Mouse (Mus musculus): ENCODE results near the gene Dnaic1. TPM values are rescaled to one million over a fixed set of nuclear protein-coding genes. Genes with fewer than 3 reads are reported as not detected.
"Not testable (repeated sequence)": the region's sequence is repeated elsewhere in the genome, so short reads cannot be mapped to it uniquely, and the experiment has no call there.

Dnaic1 gene
- polyA plus RNA-seq, 1 experiment from 2014 or later = 1.0 TPM

DNA sequence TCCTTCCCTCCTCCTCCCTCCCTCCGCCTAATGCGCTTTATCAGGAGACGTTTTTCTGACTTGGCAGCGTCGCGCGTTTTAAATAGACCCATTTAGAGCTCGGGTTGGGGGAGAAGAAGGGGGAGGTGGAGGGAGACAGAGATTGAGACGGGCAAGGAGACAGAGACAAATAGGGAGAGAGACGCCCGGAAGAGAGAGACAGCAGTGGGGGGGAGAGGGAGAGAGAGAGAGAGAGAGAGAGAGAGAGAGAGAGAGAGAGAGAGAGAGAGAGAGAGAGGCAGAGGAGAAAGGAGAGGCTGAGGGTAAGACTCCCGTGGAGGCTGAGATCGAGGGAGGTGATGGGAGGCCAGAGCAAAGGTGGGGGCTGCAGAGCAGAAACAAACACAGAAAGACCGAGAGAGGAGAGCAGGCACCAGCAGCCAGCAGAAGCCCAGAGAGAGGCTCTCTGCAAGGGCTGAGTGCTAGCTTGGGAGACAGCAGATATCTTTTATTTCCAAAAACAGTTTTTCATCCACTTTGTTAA lies 115.4 kb downstream of the Dnaic1 start:
- ATAC-seq = peak; percentile 5; the same call in 1 of the 2 replicates
- H3K36me3 ChIP-seq (ENCODE audit: poor library complexity, severe bottlenecking); H3K27me3 ChIP-seq; H3K9me3 ChIP-seq (replicated peaks); H3K9ac ChIP-seq; H3K4me3 ChIP-seq: not testable (repeated sequence)
- WGBS = 0% methylated on average over 12 of the region's 14 CpGs
- Histone ChIP-seq H3K27ac (peak overlapping the region; percentile 93), H3K4me2 (peak overlapping the region; percentile 43; the same call in 1 of the 2 replicates), H3K4me1 (peaks cover 68% of the 10 kb centered on the region)

DNA sequence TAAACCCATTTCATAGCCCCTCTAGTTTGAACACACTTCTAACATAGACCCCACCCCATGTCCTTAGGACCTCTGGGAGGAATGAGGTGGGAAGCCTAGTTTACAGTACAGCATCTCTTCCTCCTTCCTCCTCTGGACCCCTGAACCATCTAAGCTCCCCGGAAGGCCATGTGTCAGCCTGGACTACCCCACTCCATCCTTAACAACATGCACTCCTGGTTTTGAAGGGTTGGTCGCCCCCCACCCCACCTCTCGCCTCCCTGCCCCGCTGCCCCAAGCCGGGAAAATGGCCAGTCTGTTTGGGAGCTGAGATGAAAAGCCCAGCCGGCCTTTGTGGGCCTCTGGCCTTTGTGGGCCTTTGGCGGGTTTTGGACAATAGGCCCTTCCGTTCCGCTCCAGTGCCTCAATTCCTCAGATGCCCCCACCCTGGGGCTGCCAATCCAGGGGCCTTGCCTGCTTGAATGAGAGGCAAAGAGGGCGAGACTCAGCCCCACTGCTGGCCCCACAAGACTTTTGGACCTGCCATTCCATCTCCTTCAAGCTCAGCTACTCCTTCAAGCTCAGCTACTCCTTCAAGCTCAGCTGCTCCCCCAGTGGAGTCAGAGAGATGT lies 116.4 kb downstream of the Dnaic1 start:
- peak overlapping the region; percentile 62 for H3K27ac ChIP-seq
- H3K9ac ChIP-seq; ATAC-seq; H3K27me3 ChIP-seq; H3K4me2 ChIP-seq; H3K9me3 ChIP-seq (replicated peaks); H3K4me3 ChIP-seq; H3K36me3 ChIP-seq (ENCODE audit: poor library complexity, severe bottlenecking): not testable (repeated sequence)
- WGBS = 4% methylated on average over 10 of the region's 10 CpGs
- H3K4me1 ChIP-seq = peaks cover 58% of the 10 kb centered on the region

Other genes with a start within 250 kb of the Dnaic1 start
- gene Ubap1, start 220.8 kb upstream of the Dnaic1 start, polyA plus RNA-seq (2015; fragmentation: Nextera tagmentation; extraction: Ambion mirVana) = 67.2 and 69.1 TPM in 2 replicates
- 8.9 and 9.7 TPM in 2 replicates for gene Kif24, start 104.9 kb upstream of the Dnaic1 start, polyA plus RNA-seq (2015; fragmentation: Nextera tagmentation; extraction: Ambion mirVana)
- 62.2 and 72.8 TPM in 2 replicates for gene Nudt2, start 104.6 kb upstream of the Dnaic1 start, polyA plus RNA-seq (2015; fragmentation: Nextera tagmentation; extraction: Ambion mirVana)
- 3.0 and 3.1 TPM in 2 replicates for gene AI464131, start 66.7 kb upstream of the Dnaic1 start, polyA plus RNA-seq (2015; fragmentation: Nextera tagmentation; extraction: Ambion mirVana)
- gene 1110017D15Rik, start 52.4 kb upstream of the Dnaic1 start, polyA plus RNA-seq (2015; fragmentation: Nextera tagmentation; extraction: Ambion mirVana) = 9.1 and 14.3 TPM in 2 replicates
- 8.0 and 10.8 TPM in 2 replicates for gene Fam219a, start 237 bp upstream of the Dnaic1 start, polyA plus RNA-seq (2015; fragmentation: Nextera tagmentation; extraction: Ambion mirVana)
- 47.8 and 50.6 TPM in 2 replicates for gene Enho, start 70.5 kb downstream of the Dnaic1 start, polyA plus RNA-seq (2015; fragmentation: Nextera tagmentation; extraction: Ambion mirVana)
- gene Cntfr, start 127.3 kb downstream of the Dnaic1 start, polyA plus RNA-seq (2015; fragmentation: Nextera tagmentation; extraction: Ambion mirVana) = 21.1 and 21.8 TPM in 2 replicates
- 28.1 and 30.7 TPM in 2 replicates for gene Il11ra1, start 130.2 kb downstream of the Dnaic1 start, polyA plus RNA-seq (2015; fragmentation: Nextera tagmentation; extraction: Ambion mirVana)
- 80.7 and 83.8 TPM in 2 replicates for gene Rpp25l, start 143.8 kb downstream of the Dnaic1 start, polyA plus RNA-seq (2015; fragmentation: Nextera tagmentation; extraction: Ambion mirVana)
- 259 and 262 TPM in 2 replicates for gene Dctn3, start 153.4 kb downstream of the Dnaic1 start, polyA plus RNA-seq (2015; fragmentation: Nextera tagmentation; extraction: Ambion mirVana)
- gene Arid3c, start 161.4 kb downstream of the Dnaic1 start, polyA plus RNA-seq (2015; fragmentation: Nextera tagmentation; extraction: Ambion mirVana) = 0.26 TPM in 2 replicates
- 16.2 and 17.5 TPM in 2 replicates for gene Galt, start 185.5 kb downstream of the Dnaic1 start, polyA plus RNA-seq (2015; fragmentation: Nextera tagmentation; extraction: Ambion mirVana)
- 47.5 and 55.4 TPM in 2 replicates for gene Sigmar1, start 186.4 kb downstream of the Dnaic1 start, polyA plus RNA-seq (2015; fragmentation: Nextera tagmentation; extraction: Ambion mirVana)
- 159 and 175 TPM in 2 replicates for gene Ccl27a, start 204.5 kb downstream of the Dnaic1 start, polyA plus RNA-seq (2015; fragmentation: Nextera tagmentation; extraction: Ambion mirVana)

Measured in forebrain, embryonic 13.5 days (tissue).